Mouse (Mus musculus) adrenal gland, adult 2 months (tissue): ENCODE measurements at regions not wholly inside any gene's neighbourhood (a gene's known extent, or its start where the extent isn't known, plus 50 kb on each side); places are given as distances from the start of the nearest gene placed in this dataset.

Experiments used
- DNase-seq: peaks from one replicate; pipeline ENCODE4 v3.0.0; 2021

DNA sequence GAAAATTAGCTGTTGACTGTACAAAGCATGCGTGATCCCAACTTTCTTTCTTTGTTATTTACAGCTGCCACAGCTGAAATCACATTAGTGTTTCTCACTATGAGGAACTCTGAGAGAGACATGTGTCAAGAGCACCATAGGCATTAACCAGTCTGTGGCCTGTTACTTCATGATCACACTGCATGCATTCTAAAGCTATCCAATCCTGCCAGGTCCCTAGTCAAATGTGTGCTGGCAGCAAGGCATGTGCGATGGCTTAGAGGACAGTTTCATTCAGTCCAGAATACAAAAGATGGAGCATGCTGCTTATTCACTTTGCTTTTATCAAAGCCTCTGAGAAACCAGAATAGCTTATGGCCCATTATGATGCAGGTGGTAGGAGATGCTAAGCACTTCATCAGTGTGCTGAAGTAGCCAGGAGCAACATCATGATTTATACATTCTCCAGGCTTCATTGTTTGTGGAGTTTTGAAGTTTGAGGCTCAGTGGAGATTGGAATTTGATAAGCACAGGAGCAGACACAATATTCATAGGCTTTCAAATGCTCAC, 882.9 kb upstream of the Lrrn3 start:
- DNase-seq: no peak

DNA sequence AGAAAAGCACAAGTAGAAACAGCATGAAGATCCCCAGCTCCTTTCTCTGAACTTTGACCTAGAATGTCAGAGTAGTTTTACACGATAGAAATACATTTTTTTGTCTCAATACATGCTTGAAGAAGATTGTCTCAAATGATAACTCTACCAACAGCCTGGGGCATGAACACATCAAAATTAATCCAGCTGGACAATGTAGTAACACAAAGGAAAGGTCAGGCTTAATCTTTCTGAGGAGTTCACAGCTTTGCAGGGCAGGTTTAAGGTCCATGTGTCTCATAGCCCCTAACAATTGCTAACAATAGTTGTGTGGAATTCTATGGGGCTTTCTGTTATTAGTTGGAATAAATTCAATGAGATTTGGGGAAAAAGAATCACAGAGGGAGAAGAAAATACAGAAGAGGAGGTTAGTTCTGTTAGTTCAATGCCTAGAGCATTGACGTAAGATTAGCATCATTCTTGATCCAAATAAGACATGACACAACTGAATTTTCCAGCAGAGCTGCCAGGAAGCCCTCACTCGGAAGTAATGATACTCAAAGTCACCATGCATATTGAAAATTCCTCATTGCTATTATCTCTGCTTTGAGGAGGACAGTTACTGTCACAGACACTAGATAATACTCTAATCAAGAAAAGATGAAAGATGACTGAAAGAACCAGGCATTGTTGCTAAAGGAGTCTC, 852.9 kb upstream of the Lrrn3 start:
- no peak for DNase-seq

DNA sequence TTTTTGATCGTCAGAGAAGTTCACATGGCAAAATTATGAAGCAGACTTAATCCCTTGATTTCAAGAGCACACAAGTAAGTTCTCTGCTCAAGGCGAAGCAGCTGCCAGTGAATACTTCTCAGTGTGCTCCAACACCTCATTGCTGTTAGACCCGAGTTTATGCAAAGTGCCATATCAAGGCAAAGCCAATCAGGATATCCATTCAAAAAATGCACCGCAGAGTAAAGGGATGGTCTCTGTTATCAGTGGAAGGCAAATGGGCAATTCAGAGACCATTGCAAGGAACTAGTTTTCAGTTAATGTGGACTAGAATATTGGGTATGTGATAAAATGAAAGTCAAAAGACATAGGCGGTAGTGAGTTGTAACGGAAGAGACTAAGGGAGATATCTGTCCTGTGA, 820.2 kb upstream of the Lrrn3 start:
- DNase-seq: no peak

DNA sequence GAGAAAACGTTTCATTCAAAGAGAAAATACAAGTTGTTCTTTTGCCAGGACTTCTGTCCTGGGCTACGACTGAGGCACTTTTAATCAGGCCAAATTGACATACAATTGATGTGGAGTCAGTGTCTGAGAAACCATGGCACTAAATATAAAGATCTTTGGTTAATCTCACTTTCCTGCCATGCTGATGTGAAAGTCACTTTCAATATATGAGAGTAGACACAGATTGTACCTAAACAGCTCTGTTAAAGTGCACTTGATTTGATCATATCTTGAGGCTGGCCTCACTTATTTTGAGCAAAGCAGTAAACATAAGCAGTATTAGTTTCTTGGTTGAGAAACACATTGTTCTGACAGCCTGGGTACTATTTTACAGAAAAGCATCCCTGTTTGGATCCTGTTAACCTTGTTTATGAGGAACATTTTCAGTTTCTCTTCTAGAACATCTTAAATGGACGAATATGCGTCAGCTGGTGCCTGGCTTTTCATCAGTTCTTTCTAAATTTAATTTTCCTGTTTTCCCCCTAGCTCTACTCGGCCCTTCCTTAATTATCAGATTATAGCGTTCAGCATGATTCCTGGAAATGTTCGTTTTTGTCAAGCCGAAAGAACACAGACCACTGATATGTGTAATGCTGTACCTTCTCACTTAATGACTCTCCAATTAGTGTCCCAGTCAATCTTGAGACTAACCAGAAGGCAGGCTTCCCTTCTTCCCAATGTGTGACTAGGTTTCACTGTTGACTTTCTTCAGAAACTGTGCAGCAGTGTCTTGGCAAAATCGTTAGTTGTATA, 791.2 kb upstream of the Lrrn3 start:
- DNase-seq: no peak

DNA sequence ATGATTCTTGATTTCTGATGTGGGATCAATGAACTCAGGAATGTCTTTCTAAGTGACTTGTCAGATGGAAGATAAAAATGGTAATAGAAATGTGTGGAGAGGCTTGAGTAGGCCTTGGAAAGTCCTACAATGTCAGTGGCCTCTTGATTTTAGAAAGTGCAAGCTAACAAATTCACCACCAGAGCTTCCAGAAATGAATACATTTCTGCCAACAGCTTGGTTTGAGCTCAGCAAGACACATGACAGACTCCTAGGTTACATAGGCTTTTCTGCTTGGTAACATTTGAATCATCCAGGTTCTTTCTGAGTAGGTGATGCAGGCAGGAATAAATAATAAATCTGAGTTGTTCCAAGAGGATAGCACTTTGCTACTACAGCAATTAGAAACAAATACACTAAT, 764.2 kb upstream of the Lrrn3 start:
- DNase-seq: no peak

DNA sequence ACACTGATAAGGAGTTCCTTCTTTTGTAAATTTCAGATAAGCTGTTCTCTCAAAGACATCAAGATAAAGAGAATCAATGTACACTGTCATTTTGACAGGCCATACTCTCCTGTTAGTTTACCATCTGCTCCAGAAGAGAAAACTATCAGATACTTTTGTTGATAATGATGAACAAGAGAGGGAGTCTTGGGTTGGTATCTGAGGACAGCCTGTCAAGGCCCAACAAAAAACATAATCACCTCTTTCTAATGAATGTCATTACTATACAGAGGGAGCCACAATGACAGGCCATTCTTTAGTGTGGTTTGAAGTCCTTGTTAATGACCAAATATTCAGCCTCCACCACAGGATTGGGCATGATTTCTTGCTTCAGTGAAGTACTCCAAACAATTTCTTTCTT, 743.0 kb upstream of the Lrrn3 start:
- DNase-seq: no peak

DNA sequence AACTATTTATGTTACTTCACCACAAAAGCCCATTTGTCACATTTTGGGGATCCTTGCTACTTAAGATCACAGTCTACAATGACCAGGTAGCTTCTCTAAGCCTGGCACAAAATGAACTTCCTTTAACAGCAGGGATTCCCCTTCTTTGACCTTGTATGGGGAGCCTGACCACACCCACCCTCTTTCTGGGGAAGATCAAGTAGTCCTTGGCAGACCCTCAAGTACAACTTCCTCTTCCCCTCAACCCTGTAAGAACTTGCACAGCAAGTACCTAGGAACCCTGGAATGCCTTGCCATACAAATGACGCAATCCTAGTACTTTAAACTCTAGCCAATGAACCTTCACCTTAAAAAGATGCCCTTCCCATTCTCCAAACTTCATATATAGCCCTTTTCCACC, 695.4 kb upstream of the Lrrn3 start:
- no peak for DNase-seq

DNA sequence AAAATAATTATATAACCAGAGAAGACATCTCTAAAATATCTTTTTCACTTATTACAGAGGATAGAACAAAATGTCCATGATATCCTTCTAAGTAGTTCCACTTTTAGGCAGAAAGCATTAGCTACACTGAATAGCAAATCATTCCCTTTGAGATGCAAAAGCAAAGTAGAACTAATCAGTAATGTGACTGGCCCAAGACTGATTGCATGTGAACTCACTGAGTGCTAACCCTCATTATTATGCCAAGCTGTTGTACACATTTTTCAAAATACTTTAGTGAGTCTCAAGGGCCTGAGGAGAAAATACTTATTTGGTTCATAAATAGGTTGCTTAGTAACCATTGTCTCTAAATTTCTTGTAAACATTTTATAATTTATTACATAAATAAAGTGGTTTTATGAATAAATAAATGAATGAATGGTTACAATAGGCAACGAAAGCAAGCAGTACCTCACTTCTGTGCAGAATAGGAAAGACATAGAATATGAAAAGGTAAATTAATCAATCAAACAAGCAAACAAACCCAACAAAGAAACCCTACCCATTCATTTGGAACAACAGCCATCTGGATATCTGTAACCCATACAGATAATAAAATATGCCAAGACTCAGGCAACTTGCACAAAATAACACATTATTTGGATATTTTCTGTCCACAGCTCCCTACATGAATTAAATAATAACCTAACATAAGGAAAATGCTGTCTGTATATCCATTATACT, 693.9 kb upstream of the Lrrn3 start:
- DNase-seq: no peak

DNA sequence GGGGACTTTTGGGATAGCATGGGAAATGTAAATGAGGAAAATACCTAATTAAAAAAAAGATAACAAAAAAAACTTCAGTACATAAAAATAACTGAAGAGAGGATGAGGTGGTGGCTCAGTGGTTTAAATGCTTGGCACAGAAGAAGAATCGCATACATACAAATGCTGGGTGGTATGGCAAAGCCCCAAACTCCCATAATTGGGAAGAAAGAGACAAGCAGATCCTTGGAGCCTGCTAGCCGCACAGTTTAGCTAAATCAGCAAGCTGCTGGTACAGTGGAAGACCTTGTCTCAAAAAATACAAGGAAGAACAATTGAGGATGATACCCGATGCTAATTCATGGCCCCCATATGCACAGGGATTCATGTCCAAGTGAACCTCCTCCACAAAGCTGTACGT, 661.7 kb upstream of the Lrrn3 start:
- DNase-seq: no peak

DNA sequence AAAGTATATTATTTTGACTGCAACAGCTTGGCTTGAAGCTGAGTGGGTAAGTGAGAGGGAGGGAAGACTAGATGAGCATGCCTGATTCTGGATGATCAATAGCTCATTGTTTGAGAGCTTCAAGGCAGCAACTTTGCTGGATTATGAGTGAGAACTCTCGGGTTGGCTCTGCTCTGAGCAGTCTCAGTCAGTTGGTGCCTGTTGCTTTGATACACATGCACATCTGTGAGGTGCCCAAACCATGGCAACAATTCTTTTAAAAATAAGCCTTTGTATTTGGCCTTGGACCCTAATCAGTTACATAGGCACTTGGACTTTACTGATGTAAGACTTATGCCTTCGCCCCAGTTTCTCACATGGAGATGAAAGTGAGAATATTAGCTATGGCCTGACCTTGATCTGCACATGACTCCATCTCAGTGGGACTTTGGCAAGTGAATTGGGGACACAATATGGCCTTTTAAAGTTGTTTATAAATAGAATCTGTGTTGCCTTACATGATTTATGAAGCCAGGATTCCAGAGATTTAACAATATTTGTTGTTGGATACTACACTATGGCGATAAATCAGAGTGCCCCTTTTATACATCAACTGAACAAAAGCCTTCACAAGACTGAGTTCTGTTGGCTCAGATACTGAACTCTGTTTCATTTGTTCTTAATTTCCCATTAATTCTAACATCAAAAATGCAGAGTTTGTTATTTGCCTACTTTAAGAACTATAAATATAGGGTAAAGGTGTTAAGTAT, 652.6 kb upstream of the Lrrn3 start:
- peak; percentile 1 for DNase-seq

DNA sequence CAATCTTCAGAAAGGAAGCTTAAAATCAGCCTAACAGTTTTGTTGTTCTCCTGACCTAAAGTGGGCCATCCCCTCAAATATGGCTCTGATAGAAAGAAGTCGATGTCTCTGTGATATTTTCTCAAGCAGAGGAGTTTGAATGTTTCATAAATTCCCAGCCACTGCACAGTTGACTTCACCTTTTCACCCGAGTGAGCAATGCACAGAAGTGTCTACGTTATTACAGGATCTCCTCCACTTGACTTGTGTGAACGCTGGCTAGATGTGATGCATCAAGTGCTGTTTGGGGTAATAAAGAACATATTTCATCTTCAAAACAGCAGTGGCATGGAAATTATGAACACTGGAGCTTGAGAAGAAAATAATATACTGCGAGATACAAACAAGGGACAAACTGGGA, 651.9 kb upstream of the Lrrn3 start:
- no peak for DNase-seq

DNA sequence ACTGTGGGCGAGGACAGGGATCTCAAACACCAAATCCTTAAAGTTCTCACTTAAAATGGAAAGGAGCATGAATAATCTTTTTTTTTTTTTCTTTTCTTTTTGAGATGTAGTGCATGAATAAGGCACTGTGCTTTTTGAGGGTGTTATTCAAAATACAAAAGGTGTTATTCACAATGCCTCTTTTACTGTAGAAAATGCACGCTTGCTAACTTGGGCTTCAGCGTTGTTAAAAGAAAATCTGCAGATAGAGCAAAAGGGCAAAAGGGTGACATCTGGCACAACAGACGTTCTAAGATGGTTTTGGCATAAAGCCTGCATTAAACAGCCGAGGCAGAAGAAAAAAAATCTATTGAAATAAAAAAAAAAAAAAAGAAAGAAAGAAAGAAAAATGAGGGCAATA, 651.5 kb upstream of the Lrrn3 start:
- DNase-seq: no peak

DNA sequence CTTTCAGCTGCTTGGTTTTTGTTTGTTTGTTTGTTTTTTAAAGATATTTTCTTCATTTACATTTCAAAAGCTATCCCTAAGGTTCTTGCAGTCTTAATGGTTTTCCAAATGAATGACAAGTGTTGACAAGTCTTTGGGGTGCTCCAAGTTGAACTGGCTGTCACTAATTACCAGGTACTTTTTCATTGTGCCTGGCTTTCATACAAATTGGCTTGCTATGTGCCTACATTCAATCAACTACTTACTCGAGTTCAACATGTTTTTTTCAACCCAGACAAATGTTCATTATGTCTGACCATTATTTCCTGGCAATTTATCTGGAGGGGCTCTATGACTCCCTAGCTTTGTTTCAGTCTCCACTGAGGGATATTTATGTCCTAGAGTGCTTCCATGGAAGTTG, 614.0 kb upstream of the Lrrn3 start:
- DNase-seq: no peak

DNA sequence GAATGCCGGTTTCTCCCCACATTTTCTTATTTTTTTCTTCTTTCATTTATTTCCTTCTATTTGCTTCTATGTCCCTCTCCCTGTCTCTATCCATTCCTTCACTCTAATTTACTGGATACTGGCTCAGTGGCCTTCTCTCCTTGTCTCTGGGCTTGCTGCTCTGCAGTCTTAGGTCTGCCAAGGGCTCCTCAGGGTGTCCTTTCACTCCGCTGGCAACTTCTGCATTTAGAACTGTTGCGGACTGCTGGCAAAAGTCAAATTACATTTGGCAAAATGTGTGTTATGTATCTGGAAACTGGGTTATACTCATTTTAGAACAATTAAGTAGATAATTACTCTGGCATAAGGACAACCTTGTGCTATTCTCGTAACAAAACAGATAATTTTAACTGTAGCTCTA, 584.2 kb upstream of the Lrrn3 start:
- DNase-seq: peak; percentile 6

DNA sequence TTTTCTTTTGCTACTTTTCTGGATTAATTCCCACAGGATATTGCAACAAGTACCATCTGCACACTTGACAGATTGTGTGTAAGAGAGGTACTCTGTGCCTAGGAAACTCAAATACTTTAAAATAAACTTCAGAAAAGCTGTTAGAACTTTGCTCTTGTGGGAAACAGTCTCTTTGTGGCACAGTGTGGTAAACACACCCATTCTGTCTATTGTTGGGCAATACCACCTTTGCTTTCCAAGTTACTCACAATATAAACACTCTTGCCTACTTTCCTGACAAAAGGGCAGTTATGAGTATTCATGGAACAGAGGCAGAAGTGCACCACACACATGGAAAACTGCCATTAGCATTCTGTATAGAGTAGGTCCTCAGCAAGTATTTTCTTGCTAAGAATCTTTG, 577.5 kb upstream of the Lrrn3 start:
- no peak for DNase-seq

DNA sequence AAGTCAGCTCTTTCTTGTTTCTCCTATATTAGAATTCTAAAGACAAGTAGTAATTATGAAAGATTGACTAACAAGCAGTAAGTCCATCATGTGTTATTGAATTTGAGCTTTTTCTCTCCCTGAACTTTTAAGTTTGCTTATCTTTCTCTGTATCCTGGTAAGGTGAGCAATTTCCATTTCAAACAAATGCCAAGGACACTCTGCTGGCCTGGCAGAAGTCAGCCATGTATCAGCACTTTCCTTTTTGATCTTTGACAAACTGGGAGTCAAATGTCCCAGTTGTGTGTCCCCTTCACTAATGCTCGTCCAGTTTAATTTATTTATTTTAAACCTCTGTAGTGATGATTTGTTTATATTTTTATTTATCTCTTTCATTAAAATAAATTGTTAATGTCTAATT, 562.8 kb upstream of the Lrrn3 start:
- DNase-seq: peak; percentile 68

DNA sequence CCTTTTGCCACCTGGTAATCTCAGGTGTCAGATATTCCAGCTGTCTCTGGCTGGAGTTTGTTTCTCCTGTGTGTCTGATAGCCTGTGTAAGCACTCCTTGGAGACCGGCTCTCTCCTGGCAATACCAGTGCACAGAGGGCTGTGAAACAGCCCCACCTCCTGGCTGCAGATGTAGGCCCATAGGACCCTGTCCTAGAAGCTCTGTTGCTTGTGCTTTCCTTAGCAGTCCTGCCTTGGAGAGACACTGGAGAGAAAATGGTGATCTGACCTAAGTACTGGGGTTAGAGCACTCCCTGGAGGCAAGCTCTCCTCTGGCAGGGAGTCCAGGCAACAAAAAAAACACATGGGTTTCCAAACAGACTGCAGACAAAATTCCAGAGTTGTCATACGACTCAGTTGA, 541.6 kb upstream of the Lrrn3 start:
- peak; percentile 13 for DNase-seq

DNA sequence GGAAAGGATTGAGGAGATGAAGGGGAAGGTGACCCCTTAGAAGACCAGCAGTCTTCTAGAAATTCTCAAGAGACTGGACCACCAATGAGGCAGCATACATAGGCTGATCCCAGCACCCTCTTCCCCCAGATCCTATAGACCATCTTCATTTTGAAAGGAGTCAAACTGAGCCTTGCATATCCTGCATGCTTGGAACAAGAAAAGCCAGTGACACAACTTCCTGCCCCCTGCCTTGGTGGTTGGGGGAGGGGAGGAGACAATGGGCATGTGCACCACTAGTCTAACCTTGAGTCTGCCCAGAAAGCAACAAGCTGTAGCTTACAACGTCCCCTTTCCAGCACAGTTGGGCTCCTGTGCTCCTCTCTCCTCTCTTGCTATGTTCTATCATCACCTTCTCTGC, 531.3 kb upstream of the Lrrn3 start:
- no peak for DNase-seq

DNA sequence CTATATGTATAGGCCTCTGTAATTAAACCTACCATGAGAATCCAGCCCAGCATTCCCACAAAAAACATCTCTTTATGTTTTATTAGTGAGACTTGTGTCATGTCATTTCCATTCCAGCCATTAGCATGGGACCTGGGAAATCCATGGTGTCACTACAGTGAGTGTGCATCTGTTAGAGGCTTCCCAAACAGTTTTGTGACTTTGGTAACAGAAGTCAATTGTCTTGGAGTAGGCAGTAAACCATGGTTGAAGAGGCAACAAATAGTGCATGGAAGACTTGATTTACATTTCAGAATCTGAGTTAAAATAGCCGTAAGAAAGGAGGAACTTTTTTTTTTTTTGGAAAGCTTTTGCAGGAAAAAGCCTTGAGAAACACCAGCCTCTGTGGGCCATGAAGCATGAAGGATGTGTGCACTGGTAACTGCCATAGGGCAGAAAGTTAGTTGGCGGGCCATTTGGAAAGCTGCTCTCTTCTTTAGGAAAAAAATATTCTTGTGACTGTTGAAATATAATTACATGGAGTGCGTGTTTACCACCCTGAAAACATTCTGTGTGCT, 522.7 kb upstream of the Lrrn3 start:
- DNase-seq: no peak

DNA sequence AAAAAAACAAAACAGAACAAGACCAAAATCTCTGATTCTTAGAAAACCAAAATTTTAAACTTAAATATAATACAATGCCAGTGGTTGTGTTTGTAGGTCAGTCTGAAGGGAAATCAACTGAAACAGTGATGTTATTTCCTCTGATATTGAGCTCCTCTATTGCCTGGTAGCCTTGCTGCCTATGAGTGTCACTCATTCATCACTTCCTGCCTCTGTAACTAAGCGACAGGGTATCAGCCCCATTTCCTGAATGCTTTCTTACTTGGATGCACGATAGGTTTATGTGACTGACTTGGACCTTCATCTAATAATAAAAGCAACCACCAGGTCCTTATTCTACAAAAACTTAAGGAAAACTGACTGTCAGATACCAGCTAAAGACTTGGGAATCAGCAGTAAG, 520.7 kb upstream of the Lrrn3 start:
- no peak for DNase-seq
